Comparison of ENCODE assay signal across 24 mouse cellular contexts in genomic region chr1:166730215-166730614, GRCm38 (mm10). TPM values are rescaled to one million over a fixed set of nuclear protein-coding genes. Genes with fewer than 3 reads are reported as not detected.
"Had no signal": no experiment of that assay in that cellular context is flagged by ENCODE, and none has a peak within 500 bp of the region (broad histone marks: within the 10 kb centered on the region; RNA-seq: fewer than 3 reads in every experiment).

No protein-coding gene starts in this region.

- H3K9ac ChIP-seq: neural tube, embryonic 12.5 days; neural tube, embryonic 13.5 days; stomach, embryonic 15.5 days had no signal

- H3K9me3 ChIP-seq: neural tube, embryonic 12.5 days; neural tube, embryonic 13.5 days; stomach, embryonic 15.5 days had no signal

- H3K27ac ChIP-seq: neural tube, embryonic 12.5 days; neural tube, embryonic 13.5 days; stomach, embryonic 15.5 days; stomach, postnatal 0 days had no signal

- H3K27me3 ChIP-seq: neural tube, embryonic 12.5 days; neural tube, embryonic 13.5 days; stomach, embryonic 15.5 days had no signal

- DNase-seq: retina, postnatal 1 day; right cerebral cortex, adult 18-20 months; right cerebral cortex, postnatal 14 days; right cerebral cortex, postnatal 25 days; right cerebral cortex, postnatal 4 days; spleen, adult 18-20 months; thymus, adult 18-20 months; thymus, adult 2 months; thymus, postnatal 14 days; thymus, postnatal 25 days; thymus, postnatal 36 days; thymus, postnatal 4 days had no signal

- H3K4me2 ChIP-seq: neural tube, embryonic 12.5 days; neural tube, embryonic 13.5 days; stomach, embryonic 15.5 days had no signal

- H3K36me3 ChIP-seq: neural tube, embryonic 12.5 days; neural tube, embryonic 13.5 days; stomach, embryonic 15.5 days had no signal

- H3K4me1 ChIP-seq: neural tube, embryonic 12.5 days; neural tube, embryonic 13.5 days; stomach, embryonic 15.5 days had no signal

- H3K4me3 ChIP-seq: neural tube, embryonic 12.5 days; neural tube, embryonic 13.5 days; stomach, embryonic 15.5 days had no signal

RNA-seq across cellular contexts. Expression of gene Fmo9, which starts 48.6 kb away (rescaled TPM):
- total RNA-seq: neutrophil, adult 5-6 weeks had no signal
- polyA plus RNA-seq: neural tube, embryonic 12.5 days; neural tube, embryonic 13.5 days; neural tube, embryonic 14.5 days; small intestine, adult 2 months; spleen, adult 2 months; stomach, embryonic 14.5 days; stomach, embryonic 15.5 days; stomach, embryonic 16.5 days; stomach, postnatal 0 days; testis, adult 2 months; thymus, adult 2 months; thymus, postnatal 0 days had no signal
